Comparison of ENCODE assay signal across 7 mouse cellular contexts in the genomic region with DNA sequence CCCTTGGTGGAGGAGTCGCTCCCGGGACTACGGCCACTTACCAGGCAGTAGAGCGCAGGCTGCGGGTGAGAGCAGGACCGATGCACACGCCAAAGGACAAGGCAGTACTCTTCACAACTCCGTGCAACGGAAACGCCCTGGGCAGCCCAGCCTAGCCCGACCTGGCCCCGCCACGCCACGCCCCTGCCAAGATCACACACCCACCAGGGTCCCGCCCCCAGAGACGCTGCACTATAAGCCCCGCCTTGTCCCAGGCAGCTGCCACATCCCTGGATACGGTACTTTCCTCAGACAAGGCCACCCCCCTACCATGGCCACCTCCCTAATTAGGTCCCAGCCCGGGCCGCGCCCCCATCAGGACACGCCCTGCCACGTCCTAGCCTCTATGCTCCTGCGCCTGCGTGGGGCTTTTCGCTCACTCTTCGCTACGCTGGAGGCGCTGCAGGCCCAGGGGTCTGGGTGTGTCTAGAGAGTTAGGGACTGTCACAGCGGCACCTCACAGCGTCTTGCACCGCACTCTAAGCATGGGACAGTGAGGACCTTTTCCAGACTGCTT. TPM values are rescaled to one million over a fixed set of nuclear protein-coding genes. Genes with fewer than 3 reads are reported as not detected.
DNase-seq lines count a peak whose midpoint lies in the region; ATAC-seq lines count a peak whose summit lies in the region.

Gene Anxa5 (minus strand): TSS at position 363 of the 556 bp plus-strand sequence.
Gene 1810062G17Rik (plus strand): TSS at position 406 of the 556 bp plus-strand sequence.

- H3K4me1 ChIP-seq in intestine, embryonic 15.5 days (replicated peaks): no peaks in the 10 kb centered on the region
- peaks cover 37% of the 10 kb centered on the region for H3K4me1 ChIP-seq in midbrain, embryonic 10.5 days

- H3K9ac ChIP-seq in intestine, embryonic 15.5 days: peak within 1 kb of the TSS; percentile 66

- under 1% methylated on average over 32 of the region's 32 CpGs for WGBS in intestine, embryonic 15.5 days
- under 1% methylated on average over 32 of the region's 32 CpGs for WGBS in midbrain, embryonic 10.5 days

- peak within 1 kb of the TSS; percentile 90 for H3K27ac ChIP-seq in intestine, embryonic 15.5 days
- peak within 1 kb of the TSS; percentile 81 for H3K27ac ChIP-seq in midbrain, embryonic 10.5 days (replicated peaks)

- H3K9me3 ChIP-seq in intestine, embryonic 15.5 days: no peaks in the 10 kb centered on the region
- H3K9me3 ChIP-seq in midbrain, embryonic 10.5 days (replicated peaks): no peaks in the 10 kb centered on the region

- no peaks in the 10 kb centered on the region for H3K36me3 ChIP-seq in intestine, embryonic 15.5 days
- no peaks in the 10 kb centered on the region for H3K36me3 ChIP-seq in midbrain, embryonic 10.5 days

- DNase-seq in adrenal gland, adult 2 months: peak; percentile 100
- DNase-seq in embryo, embryonic 11.5 days (ENCODE audit: low read depth, low spot score): peak; percentile 90
- DNase-seq in gastrocnemius, postnatal 36 days: peak; percentile 98 to 99
- DNase-seq in left cerebral cortex, postnatal 25 days (ENCODE audit: low spot score in 2 of 2): peak; percentile 83 to 92
- DNase-seq in midbrain, embryonic 10.5 days (ENCODE audit: low spot score): peak; percentile 93
- DNase-seq in right cerebral cortex, postnatal 4 days: peak; percentile 83

- ATAC-seq in intestine, embryonic 15.5 days: peak; percentile 99

- H3K4me3 ChIP-seq in intestine, embryonic 15.5 days (replicated peaks): peak within 1 kb of the TSS; percentile 75
- peak within 1 kb of the TSS; percentile 70 for H3K4me3 ChIP-seq in midbrain, embryonic 10.5 days

- peak within 1 kb of the TSS; percentile 84 for H3K4me2 ChIP-seq in intestine, embryonic 15.5 days (replicated peaks)

- intact Hi-C loops in gastrocnemius, postnatal 36 days (cut with DNase I): loop anchor here (2.0 kb wide), 1 partner anchor 19 kb away; no protein-coding TSS in a partner anchor
- intact Hi-C loops in left cerebral cortex, postnatal 25 days (cut with DNase I): no loop called here

- no peaks in the 10 kb centered on the region for H3K27me3 ChIP-seq in intestine, embryonic 15.5 days (replicated peaks)
- peaks cover 27% of the 10 kb centered on the region for H3K27me3 ChIP-seq in midbrain, embryonic 10.5 days (ENCODE audit: low read depth, poor library complexity, severe bottlenecking)

RNA-seq across cellular contexts. Expression of gene Anxa5, which starts in this region (rescaled TPM):
- 100 to 1,000 TPM; 670 to 728 TPM for total RNA-seq in adrenal gland, adult 2 months (2021)
- polyA plus RNA-seq in adrenal gland, adult 2 months (2012; rRNA removed): 1,175 and 1,314 TPM in 2 replicates
- total RNA-seq in gastrocnemius, postnatal 36 days (2021): 10 to 100 TPM; 36.6 to 46.2 TPM
- 247 and 277 TPM in 2 replicates for polyA plus RNA-seq in intestine, embryonic 15.5 days (2015; fragmentation: Nextera tagmentation; extraction: Ambion mirVana)
- 10 to 100 TPM; 59.6 to 78.3 TPM for total RNA-seq in left cerebral cortex, postnatal 25 days (2021)
- 106 and 116 TPM in 2 replicates for polyA plus RNA-seq in midbrain, embryonic 10.5 days (2016; fragmentation: Nextera tagmentation; extraction: Ambion mirVana)

RNA-seq across cellular contexts. Expression of gene 1810062G17Rik, which starts in this region (rescaled TPM):
- total RNA-seq in adrenal gland, adult 2 months (2021): 1 to 10 TPM; 1.4 to 2.2 TPM
- polyA plus RNA-seq in adrenal gland, adult 2 months (2012; rRNA removed): 1.9 and 2.0 TPM in 2 replicates
- total RNA-seq in gastrocnemius, postnatal 36 days (2021): under 1 TPM in 1 of 2 experiments, not detected in 1; 0.30 TPM
- 1.8 and 2.2 TPM in 2 replicates for polyA plus RNA-seq in intestine, embryonic 15.5 days (2015; fragmentation: Nextera tagmentation; extraction: Ambion mirVana)
- not detected for total RNA-seq in left cerebral cortex, postnatal 25 days (2021)
- polyA plus RNA-seq in midbrain, embryonic 10.5 days (2016; fragmentation: Nextera tagmentation; extraction: Ambion mirVana): 0.25 and 0.73 TPM in 2 replicates

Comparison
In these comparisons a context has a peak if more than half of its experiments do, and no peak if none do; other contexts are left out.
1. Peak in every context shown above with its lines: DNase-seq, ATAC-seq, H3K4me3 ChIP-seq and H3K27ac ChIP-seq.
2. RNA of gene Anxa5 (total RNA-seq): 670 to 728 TPM in adrenal gland, adult 2 months; 59.6 to 78.3 TPM in left cerebral cortex, postnatal 25 days and 36.6 to 46.2 TPM in gastrocnemius, postnatal 36 days; every median in the first group is over 4 times any median in the second.